Mouse (Mus musculus) urinary bladder, adult 18-20 months (tissue): ENCODE data around the gene Pygm.

ENCODE experiments used
- DNase-seq, 2 experiments: peaks; one replicate each; pipeline ENCODE4 v3.0.0; 2022; ENCODE audit warnings: low spot score in 2 of 2, mixed read lengths in 2 of 2

Gene Pygm

GRCm38 (mm10) chr19:6384128-6384527 lies at the start of gene Pygm:
Gene Pygm (plus strand): TSS chr19:6384399.
- peak in 1 of 2 experiments; percentile 59 for DNase-seq

- DNase-seq, result peak; percentile 81 to 93
Measured at GRCm38 (mm10) chr19:6334673-6335457, 49.3 kb upstream of the Pygm start, which contains the start of gene Men1. Gene Men1 (plus strand): TSS chr19:6334979.

GRCm38 (mm10) chr19:6335458-6335827 lies 48.8 kb upstream of the Pygm start:
- peak in 1 of 2 experiments; percentile 41 for DNase-seq

GRCm38 (mm10) chr19:6336920-6337319 lies 47.3 kb upstream of the Pygm start:
- DNase-seq, result no peak

- no peak for DNase-seq
Measured at GRCm38 (mm10) chr19:6338171-6338570, 46.0 kb upstream of the Pygm start.

GRCm38 (mm10) chr19:6338716-6339115 lies 45.5 kb upstream of the Pygm start:
- DNase-seq, result no peak

GRCm38 (mm10) chr19:6339191-6339590 lies 45.0 kb upstream of the Pygm start:
- DNase-seq, result no peak

GRCm38 (mm10) chr19:6339890-6340504 lies 44.2 kb upstream of the Pygm start:
- no peak for DNase-seq

GRCm38 (mm10) chr19:6340524-6341452 lies 43.4 kb upstream of the Pygm start, which contains the start of gene Map4k2:
Gene Map4k2 (plus strand): TSS chr19:6341135.
- DNase-seq, result peak; percentile 78 to 80

- no peak for DNase-seq
Measured at GRCm38 (mm10) chr19:6341453-6342077, 42.6 kb upstream of the Pygm start.

- no peak for DNase-seq
Measured at GRCm38 (mm10) chr19:6342276-6342933, 41.8 kb upstream of the Pygm start.

- DNase-seq, result no peak
Measured at GRCm38 (mm10) chr19:6343066-6343925, 40.9 kb upstream of the Pygm start.

GRCm38 (mm10) chr19:6343996-6344395 lies 40.2 kb upstream of the Pygm start:
- no peak for DNase-seq

GRCm38 (mm10) chr19:6346023-6346422 lies 38.2 kb upstream of the Pygm start:
- no peak for DNase-seq

GRCm38 (mm10) chr19:6346661-6347060 lies 37.5 kb upstream of the Pygm start:
- DNase-seq, result no peak

GRCm38 (mm10) chr19:6347615-6348014 lies 36.6 kb upstream of the Pygm start:
- no peak for DNase-seq

- no peak for DNase-seq
Measured at GRCm38 (mm10) chr19:6348717-6349116, 35.5 kb upstream of the Pygm start.

GRCm38 (mm10) chr19:6349215-6349983 lies 34.8 kb upstream of the Pygm start:
- DNase-seq, result peak; percentile 41 to 59

- no peak for DNase-seq
Measured at GRCm38 (mm10) chr19:6351431-6352106, 32.6 kb upstream of the Pygm start.
